Mouse (Mus musculus) cerebellum, adult 2 months (tissue): ENCODE results near the gene Zrsr2.

Experiments
- CTCF ChIP-seq: fragments of 200-500 bp; IDR thresholded peaks from 2 replicates; pipeline ENCODE4 v1.5.1; 2011; ENCODE audit warnings: low read depth, mild to moderate bottlenecking, control low read depth, low read length, moderate library complexity, borderline replicate concordance; ENCODE audit not compliant: insufficient read depth
- POLR2A ChIP-seq: fragments of 200-500 bp; IDR thresholded peaks from 2 replicates; pipeline ENCODE4 v1.6.1; 2011; ENCODE audit warnings: low read length, control low read depth, borderline replicate concordance; ENCODE audit not compliant: insufficient read depth

GRCm38 (mm10) chrX:163899431-163900020 is 58.9 kb downstream of the Zrsr2 start:
- TF ChIP-seq CTCF (no peak), POLR2A (no peak)
